Mouse (Mus musculus): ENCODE measurements around the gene 4930442H23Rik.
A peak's percentile ranks its signal among the peaks of the same experiment; 100 is the strongest.
"Not testable (repeated sequence)": the region's sequence is repeated elsewhere in the genome, so short reads cannot be mapped to it uniquely, and the experiment has no call there.

Gene 4930442H23Rik

GRCm38 (mm10) chr10:81177958-81178712 lies 5.5 kb downstream of the 4930442H23Rik start:
- peak; percentile 46 to 65 for DNase-seq (ENCODE audit: low spot score in 2 of 2)

GRCm38 (mm10) chr10:81177491-81177925 lies 6.1 kb downstream of the 4930442H23Rik start:
- DNase-seq (ENCODE audit: low spot score in 2 of 2) = no peak

DNA sequence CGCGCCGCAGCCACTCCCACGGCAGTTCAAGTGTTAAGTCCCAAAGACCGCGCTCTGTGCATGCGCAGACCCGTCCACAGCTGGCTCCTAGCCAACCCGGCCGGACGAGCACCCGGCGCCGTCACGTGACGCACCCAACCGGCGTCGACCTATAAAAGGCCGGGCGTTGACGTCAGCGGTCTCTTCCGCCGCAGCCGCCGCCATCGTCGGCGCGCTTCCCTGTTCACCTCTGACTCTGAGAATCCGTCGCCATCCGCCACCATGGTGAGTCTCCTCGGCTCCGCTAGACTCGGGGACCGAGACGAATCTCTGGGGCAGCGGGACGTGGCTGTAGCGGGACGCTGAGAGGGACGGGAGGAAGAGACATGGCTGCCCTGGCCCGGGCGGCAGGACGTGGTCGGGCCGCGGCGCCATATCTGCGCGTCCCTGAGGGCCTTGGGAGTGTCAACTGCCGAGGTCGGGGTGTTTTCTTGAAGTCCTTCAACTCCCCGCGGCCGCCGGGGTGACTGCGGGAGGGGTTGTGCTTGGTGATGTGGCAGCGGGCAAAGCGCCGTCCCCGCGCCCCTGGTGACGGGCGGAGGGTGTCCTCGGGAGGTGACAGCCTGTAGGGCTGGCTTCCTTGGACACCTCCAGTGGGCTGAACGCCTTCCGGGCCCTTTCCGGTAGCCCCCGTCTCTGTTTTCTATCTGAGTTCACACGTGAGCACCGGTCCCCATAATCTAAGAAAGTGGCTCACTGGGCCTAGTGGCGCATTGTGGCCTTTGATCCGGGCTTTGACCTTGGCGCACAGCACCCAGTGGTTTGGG lies 7.0 kb downstream of the 4930442H23Rik start, which contains the start of gene Eef2:
TSS of gene Eef2 (plus strand) at position 166 of the 806 bp plus-strand sequence.
- peak; percentile 100 for DNase-seq (ENCODE audit: low spot score in 2 of 2)

DNA sequence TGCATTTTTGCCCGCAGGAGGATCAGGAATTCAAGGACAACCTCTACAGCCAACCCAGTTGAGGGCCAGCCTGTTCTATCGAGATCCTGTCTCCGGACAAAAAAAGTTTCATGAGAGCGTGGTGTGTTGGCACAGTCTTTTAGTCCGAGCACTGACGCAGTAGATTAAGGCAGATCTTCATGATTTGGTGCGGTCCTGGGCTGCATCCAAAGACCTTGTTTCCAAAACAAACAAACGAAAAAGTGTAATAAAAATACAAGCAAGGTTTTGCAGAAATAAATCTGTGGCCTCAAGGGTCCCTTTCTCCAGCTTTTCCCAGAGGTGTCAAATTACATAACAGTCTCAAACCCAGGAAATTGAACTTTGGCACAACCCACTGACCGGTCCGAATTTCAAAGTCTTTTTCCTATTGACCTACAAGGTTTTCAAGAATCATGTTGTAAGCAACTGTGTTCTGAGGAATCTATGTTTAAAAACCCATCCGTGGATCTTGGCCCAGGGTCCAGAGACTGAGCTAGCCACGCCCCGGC lies 7.6 kb downstream of the 4930442H23Rik start:
- no peak for DNase-seq (ENCODE audit: low spot score in 2 of 2)

- DNase-seq (ENCODE audit: low spot score in 2 of 2) = not testable (repeated sequence)
Measured at GRCm38 (mm10) chr10:81175345-81175701, 8.3 kb downstream of the 4930442H23Rik start.

DNA sequence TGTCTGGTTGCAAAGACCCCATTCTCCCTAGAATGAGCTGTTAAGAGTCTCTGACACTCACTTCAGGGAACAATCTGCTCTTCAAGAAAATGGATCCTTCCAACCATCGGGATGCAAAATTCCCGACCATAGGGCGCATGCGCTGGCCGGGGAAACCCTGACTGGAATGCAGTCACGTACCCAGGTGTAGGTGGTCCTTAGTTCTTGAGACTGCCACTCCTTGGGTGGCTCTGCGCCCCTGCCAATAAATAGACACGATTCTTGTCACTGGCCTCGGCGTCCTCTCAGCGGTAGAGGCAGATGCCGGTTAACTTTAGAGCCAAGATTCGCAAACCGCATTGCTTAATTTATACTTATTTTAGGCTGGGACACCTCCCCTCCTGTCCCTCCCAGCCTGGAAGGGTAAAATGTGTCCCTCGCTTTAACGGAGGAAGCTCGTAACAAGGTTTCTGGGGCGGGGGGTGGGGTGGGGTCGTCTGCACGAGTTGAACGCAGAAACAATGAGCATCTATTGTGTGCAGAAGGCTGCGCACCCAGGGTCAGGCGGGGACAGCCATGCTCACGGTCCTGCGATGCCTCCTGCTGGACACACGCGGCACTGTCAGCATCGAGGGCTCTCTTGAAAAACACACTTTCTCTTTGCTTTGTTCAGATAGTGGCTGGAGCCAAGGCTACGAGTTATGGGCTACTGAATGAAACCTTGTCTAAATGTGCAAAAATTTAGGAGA lies 8.9 kb downstream of the 4930442H23Rik start:
- DNase-seq (ENCODE audit: low spot score in 2 of 2) = peak; percentile 82 to 95

DNA sequence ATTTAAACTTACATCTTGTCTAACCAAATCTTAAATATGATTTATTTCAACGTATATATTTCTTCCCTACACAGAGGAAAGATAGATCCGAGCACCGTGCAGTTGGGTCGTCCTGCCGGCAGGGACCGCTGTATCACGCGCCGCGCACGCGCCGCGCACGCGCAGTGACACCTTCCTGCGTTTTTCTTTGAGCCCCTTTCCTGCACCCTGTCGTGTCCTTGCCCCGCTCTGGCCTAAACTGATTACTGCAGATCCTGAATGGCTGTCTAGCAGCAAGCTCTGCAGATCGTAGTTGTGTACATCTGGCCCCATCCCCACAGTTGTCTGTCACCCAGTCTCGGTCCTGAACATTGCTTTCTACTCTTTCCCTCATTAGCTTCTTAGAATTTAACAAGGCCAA lies 10.5 kb downstream of the 4930442H23Rik start:
- DNase-seq (ENCODE audit: low spot score in 2 of 2) = peak; percentile 67 to 85

GRCm38 (mm10) chr10:81169411-81169900 lies 14.2 kb downstream of the 4930442H23Rik start:
- not testable (repeated sequence) for DNase-seq (ENCODE audit: low spot score in 2 of 2)

- peak; percentile 63 to 70 for DNase-seq (ENCODE audit: low spot score in 2 of 2)
Measured at GRCm38 (mm10) chr10:81168521-81169244, 15.0 kb downstream of the 4930442H23Rik start.

DNA sequence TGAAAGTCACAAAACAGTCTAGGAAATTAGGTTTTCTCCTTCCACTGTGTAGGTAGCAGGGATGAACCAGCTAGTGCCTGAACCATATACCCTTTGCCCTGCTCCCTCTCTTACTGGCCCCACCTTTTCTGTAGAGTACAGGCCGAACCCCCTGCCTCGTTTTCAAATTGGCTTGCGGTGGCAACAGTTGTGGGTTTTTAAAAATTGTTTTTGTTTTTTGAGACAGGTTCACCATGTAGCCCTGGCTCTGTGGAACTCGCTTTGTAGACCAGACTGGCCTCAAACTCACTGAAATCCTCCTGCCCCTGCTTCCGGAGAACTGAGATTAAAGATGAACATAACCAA lies 15.6 kb downstream of the 4930442H23Rik start:
- no peak for DNase-seq (ENCODE audit: low spot score in 2 of 2)

DNA sequence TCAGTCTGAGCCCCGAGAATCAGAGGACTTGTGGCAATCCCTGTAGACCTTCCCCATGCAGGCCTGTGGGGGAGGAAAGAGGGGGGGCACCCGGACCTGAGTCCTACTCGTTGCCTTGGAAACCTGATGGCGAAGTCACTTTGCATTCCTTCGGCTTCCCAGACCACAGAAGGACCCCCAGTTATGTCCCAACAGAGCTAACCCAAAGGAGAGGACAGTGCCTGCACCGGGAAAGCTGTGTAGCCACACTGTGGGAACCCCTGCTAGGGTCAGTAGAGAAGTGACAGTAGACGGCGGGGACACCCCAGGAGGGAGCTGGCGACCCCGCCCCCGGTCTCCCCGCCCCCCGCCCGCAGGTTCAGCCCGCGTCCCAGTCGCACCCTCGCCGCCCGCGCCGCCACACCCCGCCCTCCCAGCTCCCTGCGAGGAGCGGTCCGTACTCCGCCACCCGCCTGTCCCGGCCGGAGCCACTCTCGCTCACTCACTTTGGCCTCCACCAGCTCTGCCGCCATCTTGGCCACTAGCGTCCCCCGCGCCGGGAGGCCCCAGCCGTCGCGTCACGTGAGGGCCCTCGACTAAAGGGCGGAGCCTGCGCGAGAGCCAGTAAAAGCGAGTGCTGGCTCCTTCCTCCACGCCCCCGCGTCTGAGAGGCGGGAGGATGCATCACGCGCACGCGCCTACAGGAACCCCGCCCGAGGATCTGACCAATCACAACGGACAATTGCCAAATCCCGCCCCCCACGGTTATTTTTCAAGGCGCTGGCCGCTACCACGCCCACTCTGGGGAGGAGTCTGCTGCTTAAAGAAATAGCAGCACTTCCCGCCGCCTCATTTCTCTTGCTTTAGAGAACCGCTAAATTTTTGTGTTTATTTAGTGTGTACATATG lies 16.2 kb downstream of the 4930442H23Rik start, which contains the start of gene Pias4:
TSS of gene Pias4 (minus strand) at position 724 of the 887 bp plus-strand sequence.
- DNase-seq (ENCODE audit: low spot score in 2 of 2) = peak; percentile 99 to 100

GRCm38 (mm10) chr10:81165118-81165517 lies 18.5 kb downstream of the 4930442H23Rik start:
- no peak for DNase-seq (ENCODE audit: low spot score in 2 of 2)

- no peak for DNase-seq (ENCODE audit: low spot score in 2 of 2)
Measured at GRCm38 (mm10) chr10:81162318-81162652, 21.4 kb downstream of the 4930442H23Rik start.

- no peak for DNase-seq (ENCODE audit: low spot score in 2 of 2)
Measured at GRCm38 (mm10) chr10:81161602-81162317, 21.9 kb downstream of the 4930442H23Rik start.

DNA sequence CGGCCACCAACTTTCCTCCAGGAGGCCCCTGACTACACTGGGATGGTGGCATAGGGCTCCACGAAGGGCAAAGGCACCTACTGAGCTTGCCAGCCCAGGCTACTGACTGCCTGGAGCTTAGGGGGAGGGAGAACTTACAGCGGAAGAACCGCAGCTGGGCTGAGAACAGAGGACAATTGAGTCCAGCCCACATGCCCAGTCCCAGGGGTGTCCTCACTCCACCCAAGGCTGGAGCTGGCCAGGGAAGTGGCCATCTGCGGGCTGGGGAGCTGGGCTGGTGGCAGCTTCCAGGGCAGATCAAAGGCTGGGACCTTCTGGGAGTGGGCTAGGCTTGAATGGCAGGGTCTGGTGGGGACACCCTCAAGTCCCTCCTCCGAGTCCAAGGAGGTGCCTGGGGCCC lies 28.9 kb downstream of the 4930442H23Rik start:
- no peak for DNase-seq (ENCODE audit: low spot score in 2 of 2)

DNA sequence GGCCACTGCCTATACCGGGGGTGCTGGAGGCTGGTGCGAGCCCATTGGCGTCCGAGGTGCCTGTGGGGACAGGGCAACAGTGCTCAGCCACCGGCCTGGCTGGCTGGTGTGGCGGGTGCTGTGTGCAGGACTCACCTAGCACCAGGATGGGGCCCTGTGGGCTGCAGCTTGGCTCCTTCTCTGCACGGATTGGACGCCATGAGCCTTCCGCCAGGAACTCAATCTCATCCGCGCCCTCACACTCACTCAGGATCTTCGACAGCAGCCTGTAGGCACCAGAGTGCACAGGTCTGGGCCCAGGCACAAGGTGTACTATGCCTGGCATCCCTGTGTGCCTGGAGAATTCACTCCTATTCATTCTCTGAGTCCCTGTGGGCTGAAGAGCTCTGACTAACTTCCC lies 29.3 kb downstream of the 4930442H23Rik start:
- DNase-seq (ENCODE audit: low spot score in 2 of 2) = no peak

DNA sequence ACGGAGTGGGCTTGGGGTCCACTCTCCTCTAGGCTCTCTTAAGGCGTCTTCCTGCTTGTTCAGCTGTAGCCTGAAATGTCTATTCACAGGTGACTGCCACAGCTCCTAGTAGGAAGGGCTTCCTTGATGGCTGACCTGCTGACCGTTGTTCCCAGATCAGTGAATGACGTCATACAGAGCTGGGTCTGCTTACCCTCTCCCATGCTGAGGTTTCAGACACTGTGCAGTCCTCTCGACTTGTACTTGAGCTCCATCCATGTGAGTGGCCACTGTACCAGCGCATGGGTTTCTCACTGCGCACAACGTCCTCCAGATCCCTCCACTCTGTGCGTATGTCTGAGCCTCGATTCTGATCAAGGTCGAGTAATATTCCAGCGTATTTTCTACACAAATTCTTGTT lies 31.0 kb downstream of the 4930442H23Rik start:
- DNase-seq (ENCODE audit: low spot score in 2 of 2) = no peak

DNA sequence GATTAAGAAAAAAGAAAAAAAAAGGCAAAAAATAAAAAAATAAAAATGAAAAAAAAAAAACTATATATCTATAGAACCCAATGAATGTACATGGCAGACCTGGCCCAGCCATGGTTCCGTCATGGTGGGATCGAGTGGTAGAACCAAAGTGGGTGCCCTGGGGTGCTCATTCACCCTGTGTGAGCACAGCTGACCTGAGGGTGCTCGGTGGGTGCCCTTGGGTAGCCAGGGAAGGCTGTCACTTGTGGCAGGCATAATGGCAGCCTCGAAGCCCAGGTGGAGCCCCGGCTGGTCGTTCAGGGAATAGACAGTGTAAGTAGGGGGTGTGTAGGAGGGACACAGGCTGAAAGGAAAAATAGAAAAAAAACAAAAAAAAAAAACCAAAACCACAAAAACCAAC lies 32.4 kb downstream of the 4930442H23Rik start:
- DNase-seq (ENCODE audit: low spot score in 2 of 2) = no peak

DNA sequence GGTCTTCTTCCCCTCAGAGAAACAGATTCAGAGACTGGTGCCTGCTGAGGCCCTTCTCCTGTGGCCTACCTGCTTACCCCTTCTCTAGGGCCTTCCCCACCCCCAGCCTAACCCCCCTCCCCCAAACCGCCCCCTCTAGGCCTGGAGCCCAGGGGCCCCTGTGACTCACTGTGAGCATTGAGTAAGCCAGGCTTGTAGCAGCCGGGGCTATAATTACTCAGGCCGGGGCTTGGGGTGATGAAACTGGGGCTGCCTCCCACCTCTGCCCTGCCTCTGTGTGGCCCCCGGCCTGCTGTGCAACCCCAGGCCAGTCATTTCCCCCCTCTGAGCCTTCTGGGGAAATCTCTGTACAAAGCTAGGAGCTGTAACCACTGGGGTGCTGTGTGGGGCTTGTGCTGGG lies 37.4 kb downstream of the 4930442H23Rik start:
- DNase-seq (ENCODE audit: low spot score in 2 of 2) = no peak
